Mouse (Mus musculus) E14TG2a.4 (cell line): ENCODE results near the gene Tbc1d1.

ENCODE experiments used
- H3K27me3 ChIP-seq: 2 replicates; pipeline ENCODE4 v1.6.1; 2014; ENCODE audit warnings: low read length, control low read depth; ENCODE audit not compliant: insufficient read depth
- H3K36me3 ChIP-seq: 2 replicates; pipeline ENCODE4 v1.6.1; 2014; ENCODE audit warnings: low read length, control low read depth; ENCODE audit not compliant: insufficient read depth
- H3K4me1 ChIP-seq: replicated peaks from 2 replicates; pipeline ENCODE4 v1.6.1; 2014; ENCODE audit warnings: low read depth, low read length, control low read depth
- H3K4me3 ChIP-seq: replicated peaks from 2 replicates; pipeline ENCODE4 v1.5.1; 2014; ENCODE audit warnings: mild to moderate bottlenecking, low read length
- H3K9me3 ChIP-seq: 2 replicates; pipeline ENCODE4 v1.6.1; 2014; ENCODE audit warnings: low read length, control low read depth
- CTCF ChIP-seq: conservative IDR thresholded peaks from 2 replicates; pipeline ENCODE4 v1.5.1; 2014; ENCODE audit warnings: low read length
- NANOG ChIP-seq: IDR thresholded peaks from 2 replicates; pipeline ENCODE4 v1.6.1; 2014; ENCODE audit warnings: borderline replicate concordance, low read length, mixed read lengths
- POU5F1 ChIP-seq: IDR thresholded peaks from 2 replicates; pipeline ENCODE4 v1.6.1; 2014; ENCODE audit warnings: low read length, borderline replicate concordance

Gene Tbc1d1

DNA sequence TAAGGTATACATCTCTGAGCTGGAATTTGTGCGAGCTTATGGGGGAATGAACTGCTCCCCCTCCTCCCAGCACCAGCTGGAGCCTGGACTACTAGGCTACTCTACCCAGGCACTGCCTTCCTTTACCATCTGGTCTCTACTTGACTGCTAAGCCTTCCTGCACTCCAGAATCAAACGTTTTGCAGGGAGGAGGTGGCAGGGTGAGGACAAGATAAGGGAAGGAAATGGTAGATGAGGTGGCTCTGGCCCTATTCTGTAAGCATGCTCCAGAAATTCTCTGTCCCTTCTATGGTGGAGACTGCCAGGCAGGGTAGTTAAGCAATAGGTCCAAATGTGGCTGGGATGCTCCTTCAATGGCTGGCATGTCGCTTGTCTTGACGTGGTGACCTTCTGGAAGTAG is 2.4 kb downstream of the Tbc1d1 start:
- TF ChIP-seq NANOG (no peak), CTCF (no peak), POU5F1 (no peak)
- no peaks in the 10 kb centered on the region for H3K36me3 ChIP-seq
- H3K9me3 ChIP-seq = no peaks in the 10 kb centered on the region
- peaks cover 73% of the 10 kb centered on the region for H3K27me3 ChIP-seq
- 0 out of 2 replicates have a peak overlapping the region, but pooled peaks have one; percentile 4 for H3K4me3 ChIP-seq
- peaks cover 28% of the 10 kb centered on the region for H3K4me1 ChIP-seq

- Histone ChIP-seq H3K4me3 (peak overlapping the region; percentile 85), H3K36me3 (no peaks in the 10 kb centered on the region), H3K9me3 (no peaks in the 10 kb centered on the region), H3K27me3 (peaks cover 78% of the 10 kb centered on the region), H3K4me1 (peaks cover 28% of the 10 kb centered on the region)
- no peak for TF ChIP-seq CTCF
Observed at GRCm38 (mm10) chr5:64159065-64159780, 3.1 kb downstream of the Tbc1d1 start.

DNA sequence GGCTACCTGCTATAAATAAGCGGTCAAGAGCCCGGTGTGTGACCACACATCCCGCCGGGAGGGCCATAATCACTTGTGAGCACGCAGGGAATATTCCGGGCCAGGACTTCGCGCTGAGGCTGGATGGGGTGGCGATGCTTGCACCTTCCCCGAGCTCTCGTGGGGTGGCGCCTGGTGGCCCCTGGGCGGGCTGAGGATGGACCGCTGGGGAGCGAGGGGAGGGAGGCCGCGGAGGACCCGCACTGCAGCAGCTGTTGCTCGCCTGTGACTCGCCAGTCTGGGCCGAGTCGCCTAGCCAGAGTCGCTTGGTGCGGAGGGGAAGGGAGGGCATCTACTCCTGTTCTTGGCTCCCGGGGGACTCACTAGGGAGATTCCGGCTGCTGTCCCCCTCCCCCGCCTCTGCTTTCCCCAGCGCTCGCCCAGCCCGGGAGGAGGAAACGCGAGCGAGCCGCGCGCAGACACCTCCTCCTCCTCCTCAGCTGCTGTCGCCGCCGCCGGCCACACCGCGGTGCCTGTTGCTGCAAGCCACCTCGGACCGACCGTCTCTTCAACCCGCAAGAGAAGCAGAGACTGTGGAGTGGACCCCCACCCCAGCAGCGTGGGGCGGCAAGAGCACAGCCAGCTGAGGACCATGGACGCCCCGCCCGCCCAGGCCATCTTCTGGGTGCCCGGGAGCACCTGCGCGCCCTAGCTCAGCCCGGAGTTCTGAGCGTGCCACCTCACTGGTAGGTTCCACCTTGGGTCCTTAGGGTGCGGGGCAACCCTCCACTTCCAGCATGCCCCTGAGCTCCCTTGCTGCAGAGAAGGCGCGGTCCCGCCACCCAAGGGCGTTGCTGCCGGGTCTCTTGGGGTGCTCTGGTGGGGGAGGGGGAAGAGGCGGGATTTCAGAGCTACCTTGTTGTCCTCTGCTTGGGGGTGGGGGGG is 3.9 kb downstream of the Tbc1d1 start:
- peaks cover 83% of the 10 kb centered on the region for H3K27me3 ChIP-seq
- no peaks in the 10 kb centered on the region for H3K9me3 ChIP-seq
- TF ChIP-seq CTCF = no peak
- no peak for TF ChIP-seq POU5F1
- TF ChIP-seq NANOG = no peak

GRCm38 (mm10) chr5:64160705-64161391 is 4.7 kb downstream of the Tbc1d1 start:
- H3K4me1 ChIP-seq = peaks cover 37% of the 10 kb centered on the region
- no peaks in the 10 kb centered on the region for H3K9me3 ChIP-seq
- TF ChIP-seq CTCF (no peak), NANOG (no peak), POU5F1 (no peak)
- H3K36me3 ChIP-seq = no peaks in the 10 kb centered on the region
- peak overlapping the region; percentile 85 for H3K4me3 ChIP-seq
- peaks cover 84% of the 10 kb centered on the region for H3K27me3 ChIP-seq

More for the DNA sequence above, 3.9 kb downstream of the Tbc1d1 start:
- H3K4me3 ChIP-seq = peak overlapping the region; percentile 85
- H3K36me3 ChIP-seq = no peaks in the 10 kb centered on the region
- peaks cover 28% of the 10 kb centered on the region for H3K4me1 ChIP-seq

DNA sequence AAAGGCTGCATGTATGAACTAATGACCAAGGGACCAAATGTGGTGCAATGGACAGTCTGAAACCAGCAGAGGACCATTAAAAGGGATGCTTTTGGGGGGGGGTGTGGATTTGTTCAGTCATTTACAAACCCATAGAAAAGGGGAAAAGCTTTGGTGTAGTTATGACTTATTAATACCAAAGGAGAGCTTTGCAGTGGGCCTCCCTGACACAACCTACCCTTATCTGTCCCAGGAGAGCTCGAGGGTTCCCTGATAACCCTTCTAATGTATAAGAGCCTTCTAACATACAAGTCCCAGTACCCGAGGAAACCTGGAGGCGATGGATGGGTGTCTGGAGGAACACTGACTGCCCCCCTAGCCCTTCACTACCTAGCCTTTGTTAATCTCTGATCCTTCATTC is 5.8 kb downstream of the Tbc1d1 start:
- H3K36me3 ChIP-seq = no peaks in the 10 kb centered on the region
- TF ChIP-seq POU5F1 = no peak
- no peak for TF ChIP-seq CTCF
- TF ChIP-seq NANOG = no peak

GRCm38 (mm10) chr5:64162582-64162981 is 6.5 kb downstream of the Tbc1d1 start:
- Histone ChIP-seq H3K4me1 (peaks cover 38% of the 10 kb centered on the region), H3K27me3 (peaks cover 78% of the 10 kb centered on the region), H3K9me3 (no peaks in the 10 kb centered on the region), H3K4me3 (no peak overlapping the region), H3K36me3 (no peaks in the 10 kb centered on the region)
- TF ChIP-seq CTCF (no peak), NANOG (no peak), POU5F1 (no peak)

More for the DNA sequence above, 5.8 kb downstream of the Tbc1d1 start:
- no peaks in the 10 kb centered on the region for H3K9me3 ChIP-seq
- peaks cover 80% of the 10 kb centered on the region for H3K27me3 ChIP-seq
- H3K4me1 ChIP-seq = peaks cover 38% of the 10 kb centered on the region
- no peak overlapping the region for H3K4me3 ChIP-seq

DNA sequence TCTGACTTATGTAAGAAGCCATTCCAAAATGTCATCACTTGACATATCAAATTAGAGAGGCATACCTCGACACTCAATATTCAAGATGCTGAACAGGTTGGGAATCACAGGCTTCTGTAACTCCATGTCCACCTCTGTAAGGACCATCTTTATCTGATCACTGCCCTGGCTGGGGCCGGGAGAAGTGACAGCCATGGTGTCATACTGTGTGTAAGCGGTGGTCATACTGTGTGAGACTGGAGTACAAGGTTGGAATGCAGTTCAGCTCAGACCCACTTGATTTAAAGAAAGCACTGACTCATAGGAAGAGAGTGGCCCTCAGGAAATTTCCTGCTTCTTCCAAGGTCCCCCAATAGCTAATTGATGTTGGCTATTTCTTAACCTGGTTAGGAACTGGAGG is 8.3 kb downstream of the Tbc1d1 start:
- Histone ChIP-seq H3K4me1 (peaks cover 26% of the 10 kb centered on the region), H3K36me3 (no peaks in the 10 kb centered on the region), H3K27me3 (peaks cover 66% of the 10 kb centered on the region), H3K9me3 (no peaks in the 10 kb centered on the region), H3K4me3 (no peak overlapping the region)
- no peak for TF ChIP-seq CTCF
- no peak for TF ChIP-seq NANOG
- TF ChIP-seq POU5F1 = no peak

DNA sequence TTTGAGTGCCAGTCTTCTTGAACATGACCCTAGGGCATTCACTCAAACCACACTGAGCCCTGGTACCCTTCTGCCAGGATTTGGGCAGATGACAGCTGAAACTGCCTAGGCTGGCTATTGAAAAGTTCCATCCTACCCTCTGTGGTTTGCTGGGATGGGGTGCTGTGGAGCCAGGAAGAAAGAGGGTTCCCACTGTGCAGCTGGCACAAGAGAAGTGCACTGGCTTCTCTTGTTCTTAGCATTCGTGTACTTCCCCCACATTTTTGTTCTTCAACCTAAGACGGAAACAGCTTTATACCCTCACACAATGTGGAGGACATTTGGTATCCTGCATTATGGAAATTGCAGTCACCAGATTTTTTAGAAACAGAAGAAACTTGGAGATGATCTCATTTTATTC is 9.7 kb downstream of the Tbc1d1 start:
- no peaks in the 10 kb centered on the region for H3K9me3 ChIP-seq
- H3K36me3 ChIP-seq = no peaks in the 10 kb centered on the region
- H3K4me3 ChIP-seq = no peak overlapping the region
- TF ChIP-seq POU5F1 (no peak), CTCF (no peak), NANOG (no peak)
- peaks cover 66% of the 10 kb centered on the region for H3K27me3 ChIP-seq
- H3K4me1 ChIP-seq = peaks cover 23% of the 10 kb centered on the region
